14 mouse cellular contexts compared by ENCODE assay signal in the genomic region with DNA sequence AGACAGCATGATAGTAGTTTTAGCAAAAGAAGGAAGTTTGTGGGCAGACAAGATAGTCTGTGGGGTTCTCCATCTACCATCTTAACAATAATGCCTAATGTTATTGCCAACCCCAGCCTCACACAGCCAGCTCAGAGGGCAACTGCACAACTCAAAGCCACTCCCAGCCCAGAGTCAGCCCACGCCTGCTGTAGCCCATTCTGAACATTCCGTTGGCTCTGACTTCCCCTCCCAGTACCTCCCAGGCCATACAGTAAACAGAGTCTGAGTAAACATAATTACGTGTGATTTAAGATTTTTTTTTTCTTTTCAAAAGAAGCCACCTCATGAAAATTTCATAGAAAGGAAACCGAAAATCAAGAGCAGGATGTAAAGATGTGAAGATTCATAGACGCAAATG.
DNase-seq lines count a peak whose midpoint lies in the region; ATAC-seq lines count a peak whose summit lies in the region.
"Had no signal": no experiment of that assay in that cellular context is flagged by ENCODE, and none has a peak within 500 bp of the region (broad histone marks: within the 10 kb centered on the region; RNA-seq: fewer than 3 reads in every experiment).

No protein-coding gene starts in this region.

- intact Hi-C loops in left cerebral cortex, postnatal 10 days (cut with DNase I), result no loop called here

- peak; percentile 56 for ATAC-seq in common myeloid progenitor, adult 5-6 weeks (replicated peaks; ENCODE audit: low read depth, poor library complexity, severe bottlenecking)
- ATAC-seq: forebrain, embryonic 16.5 days had no signal

- no peaks in the 10 kb centered on the region for H3K27me3 ChIP-seq in splenic B cell, adult 2 months (ENCODE audit: control insufficient read depth, insufficient read depth, low read length, poor library complexity, severe bottlenecking)
- H3K27me3 ChIP-seq: heart, embryonic 15.5 days had no signal

- DNase-seq in thymus, postnatal 0 days (ENCODE audit: low spot score), result peak; percentile 11
- no peak for DNase-seq in thymus, postnatal 4 days
- DNase-seq in lung, postnatal 4 days, result peak; percentile 33 to 60
- DNase-seq in splenic B cell, adult 2 months (ENCODE audit: low read depth, low spot score), result peak; percentile 62
- no peak for DNase-seq in left cerebral cortex, postnatal 10 days (ENCODE audit: extremely low spot score in 1 of 2, low spot score in 2 of 2)
- no peak for DNase-seq in embryo, embryonic 11 days
- DNase-seq: adrenal gland, postnatal 25 days; gastrocnemius, postnatal 25 days; midbrain, embryonic 14.5 days had no signal

- H3K36me3 ChIP-seq in splenic B cell, adult 2 months (ENCODE audit: control insufficient read depth, insufficient read depth, low read length, poor library complexity, severe bottlenecking), result no peaks in the 10 kb centered on the region
- H3K36me3 ChIP-seq: heart, embryonic 15.5 days; hindbrain, embryonic 15.5 days; neural tube, embryonic 15.5 days had no signal

Comparison
In these comparisons a context has a peak if more than half of its experiments do, and no peak if none do; other contexts are left out.
1. DNase-seq: peak in thymus, postnatal 0 days (single experiment), lung, postnatal 4 days (2 of 2) and splenic B cell, adult 2 months (single experiment); none in thymus, postnatal 4 days (single experiment), left cerebral cortex, postnatal 10 days (0 of 2) and embryo, embryonic 11 days (single experiment).